Mouse (Mus musculus) E14TG2a.4 (cell line): Measurements from ENCODE around the gene Acadl.

Experiments
- CTCF ChIP-seq: conservative IDR thresholded peaks from 2 replicates; pipeline ENCODE4 v1.5.1; 2014; ENCODE audit warnings: low read length
- NANOG ChIP-seq: IDR thresholded peaks from 2 replicates; pipeline ENCODE4 v1.6.1; 2014; ENCODE audit warnings: borderline replicate concordance, low read length, mixed read lengths
- POU5F1 ChIP-seq: IDR thresholded peaks from 2 replicates; pipeline ENCODE4 v1.6.1; 2014; ENCODE audit warnings: low read length, borderline replicate concordance

DNA sequence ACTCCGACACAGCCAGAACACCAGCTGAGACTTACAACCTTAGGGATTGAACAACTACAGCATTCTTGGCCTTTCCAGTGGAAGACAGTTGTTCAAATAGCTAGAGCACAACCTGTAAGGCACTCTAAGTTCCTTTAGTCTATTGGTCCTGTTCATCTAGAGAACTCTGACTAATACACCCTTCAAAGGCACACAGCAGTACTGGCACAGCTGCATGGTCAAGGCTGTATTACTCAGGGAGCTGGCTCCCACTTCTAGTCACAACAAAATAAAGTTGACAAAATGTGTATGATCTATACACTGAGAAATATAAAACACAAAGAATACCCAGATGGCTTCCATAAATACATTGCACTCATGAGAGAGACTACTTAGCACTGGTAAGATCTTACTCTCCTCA is 56.3 kb downstream of the Acadl start:
- TF ChIP-seq CTCF (no peak), POU5F1 (no peak), NANOG (no peak)
